Mouse (Mus musculus): Measurements from ENCODE around the gene Rpl32. TPM values are rescaled to one million over a fixed set of nuclear protein-coding genes. Genes with fewer than 3 reads are reported as not detected.

Gene Rpl32
- total RNA-seq, 1 experiment from 2014 or later = 1,141 TPM

GRCm38 (mm10) chr6:115815041-115815440 is 6.5 kb upstream of the Rpl32 start:
- no peak for DNase-seq

GRCm38 (mm10) chr6:115814104-115814503 is 5.6 kb upstream of the Rpl32 start:
- DNase-seq = peak; percentile 61

GRCm38 (mm10) chr6:115811606-115812005 is 3.1 kb upstream of the Rpl32 start:
- DNase-seq = no peak

DNA sequence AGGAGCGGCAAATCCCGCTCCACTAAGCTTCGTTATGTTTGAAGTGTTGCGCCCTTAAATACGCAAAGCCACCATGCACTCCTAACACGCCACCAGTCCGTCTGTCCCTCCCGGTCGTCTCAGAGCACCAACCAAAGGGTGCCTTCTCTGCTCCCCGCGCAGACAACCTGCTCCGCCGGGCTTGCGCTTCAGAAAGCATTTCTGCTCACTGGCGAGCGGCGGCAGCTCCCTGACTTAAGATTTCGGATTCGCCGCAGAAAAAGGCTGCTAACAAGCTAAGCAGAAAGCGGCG is 405 bp downstream of the Rpl32 start:
- DNase-seq = no peak

DNA sequence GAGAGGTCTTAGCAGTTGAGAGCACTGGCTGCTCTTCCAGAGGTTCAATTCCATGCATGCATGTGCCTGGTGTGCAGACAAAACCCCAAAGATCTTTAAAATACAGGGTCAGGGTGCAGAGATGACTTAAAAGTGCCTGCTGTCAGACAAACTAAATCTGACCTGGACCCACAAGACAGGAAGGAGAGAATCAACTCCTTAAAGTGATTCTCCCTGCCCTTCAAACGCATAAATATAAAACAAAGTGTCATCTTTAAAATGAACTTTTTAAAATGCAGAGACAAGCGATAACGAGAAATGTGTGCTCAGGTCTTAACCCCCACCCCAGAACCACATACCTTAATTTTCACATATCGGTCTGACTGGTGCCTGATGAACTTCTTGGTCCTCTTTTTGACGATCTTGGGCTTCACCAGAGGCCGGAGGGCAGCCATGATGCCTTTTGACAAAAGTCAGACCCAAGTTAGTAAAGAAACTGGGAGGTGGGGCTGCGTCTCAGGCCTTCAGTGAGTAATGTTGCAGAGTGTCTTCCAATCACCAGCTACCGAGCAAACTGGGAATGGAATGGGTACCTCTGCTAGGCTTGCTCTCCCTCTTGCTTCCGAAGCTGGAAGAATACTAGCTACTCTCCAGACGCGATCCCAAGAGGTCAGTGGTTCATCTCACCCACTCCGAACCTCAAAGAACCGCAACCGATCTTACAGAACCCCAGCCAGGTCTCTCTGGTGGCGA is 917 bp downstream of the Rpl32 start:
- DNase-seq = no peak

- DNase-seq = no peak
These were observed 3.9 kb downstream of the Rpl32 start for GRCm38 (mm10) chr6:115804432-115805192.

DNA sequence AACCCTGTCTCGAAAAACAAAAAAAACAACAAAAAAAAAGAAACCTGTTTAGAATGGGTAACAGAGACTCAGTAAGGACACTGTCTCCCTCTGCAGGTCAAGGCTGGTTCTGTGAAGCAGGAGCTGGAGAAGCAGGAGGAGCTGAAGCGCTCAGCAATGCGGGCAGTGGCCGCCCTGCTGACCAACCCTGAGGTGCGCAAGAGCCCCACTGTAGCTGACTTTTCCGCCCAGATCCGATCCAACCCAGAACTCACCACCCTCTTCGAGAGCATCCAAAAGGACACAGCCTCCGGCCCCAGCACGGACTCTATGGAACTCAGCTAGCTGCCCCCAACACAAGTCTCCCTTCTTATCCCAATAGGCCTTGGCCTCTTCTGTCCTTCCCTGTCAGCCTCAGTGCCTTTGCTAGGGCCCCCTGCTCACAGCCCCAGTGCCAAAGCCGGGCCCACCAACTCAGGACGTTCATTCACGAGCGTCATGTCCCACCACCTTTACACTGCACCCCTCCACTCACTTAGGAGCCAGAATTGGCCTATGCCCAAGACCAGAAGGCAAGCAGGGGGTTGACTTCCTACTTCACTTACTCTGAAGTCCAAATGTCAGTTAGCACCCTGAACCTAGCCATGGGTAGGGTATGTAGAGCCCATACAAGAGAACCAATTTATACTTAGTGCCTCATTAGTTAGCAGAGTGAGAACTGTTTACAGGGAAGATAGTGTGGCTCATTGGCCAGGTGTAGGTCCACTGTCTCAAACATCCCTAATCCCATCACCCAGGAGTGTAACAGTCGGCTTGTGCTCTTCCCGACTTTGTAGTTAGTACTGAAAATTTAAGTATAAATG is 4.8 kb downstream of the Rpl32 start:
- peak; percentile 70 for DNase-seq

DNA sequence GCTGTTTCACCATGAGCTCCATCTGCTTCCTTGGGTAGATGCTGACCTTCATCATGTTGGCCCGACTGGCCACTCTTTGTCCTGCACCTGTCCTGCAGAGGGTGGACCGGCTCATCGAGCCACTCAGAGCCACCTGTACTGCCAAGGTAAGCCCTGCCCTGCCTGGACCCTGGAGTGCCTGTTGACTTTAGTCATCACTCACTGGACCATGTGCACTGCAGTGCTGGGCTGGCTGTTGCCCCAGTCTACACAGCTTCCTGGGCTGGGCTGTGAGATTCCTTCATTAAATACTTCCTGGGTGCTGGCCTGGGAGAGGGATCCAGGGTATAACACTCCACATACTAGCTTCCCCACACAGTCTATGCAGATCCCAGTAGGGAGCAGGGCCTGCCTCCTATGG is 6.7 kb downstream of the Rpl32 start:
- no peak for DNase-seq

DNA sequence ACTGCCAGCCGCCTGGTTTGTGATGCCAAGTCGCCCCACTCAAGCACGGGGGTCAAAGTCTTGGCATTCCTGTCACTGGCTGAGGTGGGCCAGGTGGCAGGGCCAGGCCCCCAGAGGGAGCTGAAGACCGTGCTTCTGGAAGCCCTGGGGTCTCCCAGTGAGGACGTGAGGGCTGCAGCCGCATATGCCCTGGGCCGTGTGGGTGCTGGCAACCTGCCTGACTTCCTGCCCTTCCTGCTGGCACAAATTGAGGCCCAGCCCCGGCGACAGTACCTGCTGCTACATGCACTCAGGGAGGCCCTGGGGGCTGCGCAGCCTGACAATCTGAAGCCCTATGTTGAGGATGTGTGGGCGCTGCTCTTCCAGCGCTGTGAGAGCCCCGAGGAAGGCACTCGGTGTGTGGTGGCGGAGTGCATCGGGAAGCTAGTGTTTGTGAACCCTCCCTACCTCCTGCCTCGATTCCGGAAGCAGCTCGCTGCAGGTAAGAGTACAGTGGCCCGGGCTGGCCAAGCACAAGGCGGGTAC is 15.8 kb downstream of the Rpl32 start:
- DNase-seq = no peak

- DNase-seq = no peak
These were observed 16.5 kb downstream of the Rpl32 start for GRCm38 (mm10) chr6:115791842-115792686.

DNA sequence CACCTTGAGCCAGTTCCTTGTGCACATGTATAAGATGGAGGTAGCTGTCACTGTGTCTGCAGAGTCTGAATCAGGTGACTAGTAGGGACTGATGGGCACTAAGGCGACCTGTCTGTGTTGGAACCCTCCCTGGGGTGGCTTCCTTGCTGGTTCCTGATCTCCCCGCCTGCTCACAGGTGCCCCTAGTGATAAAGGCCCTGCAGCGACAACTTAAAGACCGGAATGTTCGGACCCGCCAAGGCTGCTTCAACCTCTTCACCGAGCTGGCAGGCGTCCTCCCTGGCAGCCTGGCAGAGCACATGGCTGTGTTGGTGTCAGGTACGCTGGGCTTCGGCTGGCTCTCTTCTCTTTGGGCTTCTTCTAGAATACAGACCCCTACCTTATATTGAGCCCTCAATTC is 17.5 kb downstream of the Rpl32 start:
- DNase-seq = no peak

- DNase-seq = no peak
These were observed 25.8 kb downstream of the Rpl32 start for GRCm38 (mm10) chr6:115782781-115783180.

DNA sequence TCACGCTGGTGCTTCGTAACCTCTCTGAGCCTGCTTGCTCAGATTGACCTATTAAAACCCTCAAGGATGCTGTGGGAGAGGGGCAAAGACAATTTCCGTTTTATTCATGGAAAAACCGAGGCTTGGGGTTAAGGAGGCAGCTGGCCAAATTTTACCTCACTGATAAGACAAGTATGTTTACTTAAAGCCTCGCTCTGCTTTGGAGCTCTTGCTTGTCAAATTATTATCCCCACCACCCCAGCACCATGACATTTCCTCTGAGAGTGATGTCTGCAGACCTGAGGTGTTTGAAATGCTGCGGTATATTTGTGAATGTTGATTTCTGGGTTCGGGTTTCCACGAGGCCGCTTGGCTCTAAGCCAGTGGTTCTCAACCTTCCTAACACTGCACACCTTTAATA is 32.2 kb downstream of the Rpl32 start:
- no peak for DNase-seq

GRCm38 (mm10) chr6:115775838-115776237 is 32.7 kb downstream of the Rpl32 start:
- DNase-seq = no peak

DNA sequence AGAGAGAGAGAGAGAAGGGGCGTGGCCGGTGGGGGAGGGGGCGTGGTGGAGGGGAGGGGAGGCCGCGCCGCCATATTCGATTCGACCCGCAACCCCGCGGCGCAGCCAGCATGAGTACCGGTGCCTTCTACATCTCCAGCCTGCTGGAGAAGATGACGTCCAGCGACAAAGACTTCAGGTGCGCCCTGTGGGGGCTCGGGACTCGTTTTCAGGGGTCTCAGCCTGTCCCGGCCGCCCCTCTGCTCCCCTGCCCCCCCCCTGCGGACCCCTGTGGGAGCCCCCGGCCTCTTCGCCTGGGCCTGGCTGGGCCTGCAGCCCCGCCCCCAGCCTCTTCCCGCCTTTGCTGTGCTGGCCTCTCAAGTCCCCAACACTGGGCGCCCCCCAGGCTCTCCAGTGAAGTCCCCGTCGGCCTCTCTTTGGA is 34.0 kb downstream of the Rpl32 start, which contains the start of gene Cand2:
TSS of gene Cand2 (plus strand) at position 38 of the 421 bp plus-strand sequence.
- DNase-seq = peak; percentile 70

DNA sequence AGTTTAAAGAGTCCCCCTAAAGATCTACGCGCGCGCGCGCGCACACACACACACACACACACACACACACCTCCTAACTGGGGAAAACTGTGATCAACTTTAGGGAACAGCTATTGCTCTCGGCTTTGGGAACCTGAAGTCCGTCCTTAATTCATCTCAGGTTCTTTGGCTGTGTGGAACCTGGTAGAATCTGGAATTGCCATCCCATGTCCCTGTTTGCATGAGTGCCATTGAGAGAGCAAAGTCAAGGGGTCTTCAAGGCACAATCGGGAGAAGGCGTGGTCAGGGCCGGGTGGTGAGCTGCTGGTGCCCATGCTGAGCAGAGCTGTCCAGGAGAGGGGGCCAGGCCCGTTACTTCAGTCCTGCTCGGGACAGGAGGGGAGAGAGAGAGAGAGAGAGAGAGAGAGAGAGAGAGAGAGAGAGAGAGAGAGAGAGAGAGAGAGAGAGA is 34.6 kb downstream of the Rpl32 start:
- DNase-seq = no peak

DNA sequence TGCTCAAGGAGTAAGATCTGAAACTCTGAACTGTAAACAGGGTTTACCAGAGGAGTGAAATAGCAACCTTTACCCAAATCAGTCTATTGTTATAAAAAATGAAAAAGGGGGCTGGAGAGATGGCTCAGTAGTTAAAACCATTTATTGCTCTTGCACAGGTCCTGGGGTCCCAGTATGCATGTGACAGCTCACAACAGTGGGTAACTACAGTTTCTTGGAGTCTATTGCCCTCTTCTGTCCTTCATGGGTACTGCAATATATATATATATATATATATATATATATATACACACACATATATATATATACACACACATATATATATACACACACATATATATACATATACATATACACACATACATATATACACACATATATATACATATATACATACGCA is 35.9 kb downstream of the Rpl32 start:
- DNase-seq = no peak

DNA sequence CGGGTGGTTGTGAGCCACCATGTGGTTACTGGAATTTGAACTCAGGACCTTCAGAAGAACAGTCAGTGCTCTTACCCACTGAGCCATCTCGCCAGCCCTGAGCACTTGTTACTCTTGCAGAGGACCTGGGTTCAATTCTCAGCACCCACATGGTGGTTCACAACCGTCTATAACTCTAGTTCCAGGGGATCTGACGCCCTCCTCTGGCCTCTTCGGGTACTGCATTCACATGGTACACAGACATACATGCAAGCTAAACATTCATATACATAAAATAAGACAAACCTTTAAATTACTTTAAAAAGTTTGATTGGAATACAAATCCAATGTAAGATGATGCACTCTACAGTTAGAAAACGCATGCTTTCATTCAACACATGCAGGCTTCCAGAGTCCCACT is 36.3 kb downstream of the Rpl32 start:
- DNase-seq = no peak

GRCm38 (mm10) chr6:115770852-115771251 is 37.7 kb downstream of the Rpl32 start:
- no peak for DNase-seq

DNA sequence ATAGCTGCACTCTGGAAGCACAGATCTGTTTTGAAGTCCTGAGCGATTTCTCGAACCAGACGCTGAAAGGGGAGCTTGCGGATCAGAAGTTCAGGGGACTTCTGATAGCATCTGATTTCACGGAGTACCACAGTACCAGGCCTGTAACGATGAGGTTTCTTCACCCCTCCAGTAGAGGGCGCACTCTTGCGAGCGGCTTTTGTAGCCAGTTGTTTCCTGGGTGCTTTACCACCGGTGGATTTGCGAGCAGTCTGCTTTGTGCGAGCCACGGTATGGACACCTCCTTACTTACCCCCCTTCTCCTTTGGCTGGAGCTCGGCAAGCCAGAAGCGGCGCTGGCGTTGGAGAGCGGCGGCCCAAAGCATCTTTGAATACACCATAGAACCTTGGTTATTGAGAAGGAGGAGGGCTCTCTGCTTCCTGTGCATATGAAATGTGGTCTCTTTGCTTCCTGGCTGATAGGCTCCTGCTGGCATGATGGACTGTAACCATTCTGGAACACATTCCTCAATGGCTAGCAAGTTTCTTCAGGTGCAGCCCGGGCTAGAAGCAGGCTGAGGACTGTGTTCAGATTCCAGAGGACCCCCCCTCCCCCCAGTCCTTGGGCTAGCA is 38.4 kb downstream of the Rpl32 start:
- no peak for DNase-seq

DNA sequence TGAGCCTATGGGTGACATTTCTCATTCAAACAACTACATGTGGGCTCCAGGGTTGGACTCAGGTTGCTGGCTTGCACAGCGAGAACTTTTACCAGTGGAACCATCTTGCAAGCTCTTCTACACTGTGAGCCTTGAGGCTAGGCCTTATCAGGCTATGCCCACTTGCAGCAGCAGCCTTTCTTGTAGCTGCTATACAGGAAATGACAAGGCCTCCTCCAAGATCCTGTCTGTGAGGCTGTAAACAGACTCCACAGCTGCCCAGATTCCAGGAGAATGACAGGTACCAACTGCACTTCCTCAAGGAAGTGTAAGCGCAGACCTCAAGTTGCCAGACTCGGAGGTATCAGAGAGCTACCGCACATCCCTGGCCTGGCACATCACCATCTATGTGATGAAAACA is 40.3 kb downstream of the Rpl32 start:
- DNase-seq = no peak
